In genomic region chr12:54713822-54714626, GRCm38 (mm10) we compare ENCODE assay signal across 8 mouse cellular contexts. TPM values are rescaled to one million over a fixed set of nuclear protein-coding genes. Genes with fewer than 3 reads are reported as not detected.
A peak's percentile ranks its signal among the peaks of the same experiment; 100 is the strongest.
DNase-seq lines count a peak whose midpoint lies in the region; ATAC-seq lines count a peak whose summit lies in the region.
"Not testable (repeated sequence)": the region's sequence is repeated elsewhere in the genome, so short reads cannot be mapped to it uniquely, and the experiment has no call there.

No protein-coding gene starts in this region.

- H3K27ac ChIP-seq in forebrain, embryonic 16.5 days (ENCODE audit: low read length); heart, embryonic 15.5 days; limb, embryonic 11.5 days (replicated peaks; ENCODE audit: low read depth, low read length): not testable (repeated sequence)

- DNase-seq in cerebellum, adult 11-12 months: peak; percentile 74
- DNase-seq in kidney, adult 11 months: peak; percentile 77
- DNase-seq in limb, embryonic 11.5 days (ENCODE audit: low spot score): not testable (repeated sequence)
- peak; percentile 74 for DNase-seq in lung, postnatal 25 days (ENCODE audit: low spot score)
- peak; percentile 78 for DNase-seq in thymus, postnatal 25 days

- 0% methylated on average over 4 of the region's 48 CpGs for WGBS in forebrain, embryonic 16.5 days
- WGBS in heart, embryonic 15.5 days: 0% methylated on average over 3 of the region's 48 CpGs
- 0% methylated on average over 1 of the region's 48 CpGs for WGBS in limb, embryonic 11.5 days

- H3K36me3 ChIP-seq in forebrain, embryonic 16.5 days (ENCODE audit: control insufficient read depth, insufficient read depth); heart, embryonic 15.5 days; limb, embryonic 11.5 days (ENCODE audit: control insufficient read depth, insufficient read depth, low read length): not testable (repeated sequence)

- not testable (repeated sequence) for H3K4me1 ChIP-seq in forebrain, embryonic 16.5 days (replicated peaks; ENCODE audit: control insufficient read depth, insufficient read depth, low read length); heart, embryonic 15.5 days (replicated peaks); limb, embryonic 11.5 days (ENCODE audit: control insufficient read depth, insufficient read depth, low read length)

- H3K9me3 ChIP-seq in forebrain, embryonic 16.5 days (ENCODE audit: control insufficient read depth, low read length); heart, embryonic 15.5 days (replicated peaks); limb, embryonic 11.5 days (ENCODE audit: control insufficient read depth, low read length): not testable (repeated sequence)

- peak; percentile 53 for ATAC-seq in forebrain, embryonic 16.5 days
- peak; percentile 50 for ATAC-seq in heart, embryonic 15.5 days (replicated peaks; ENCODE audit: insufficient number of reproducible peaks, insufficient read depth, low FRiP score, low read depth)
- ATAC-seq in limb, embryonic 11.5 days (ENCODE audit: insufficient number of reproducible peaks, low FRiP score, low TSS enrichment, low read depth): peak; percentile 49
- ATAC-seq in neutrophil, adult 5-6 weeks (ENCODE audit: extremely low read depth, insufficient number of reproducible peaks, low FRiP score, poor library complexity, severe bottlenecking): peak; percentile 24

- H3K27me3 ChIP-seq in forebrain, embryonic 16.5 days (replicated peaks; ENCODE audit: control insufficient read depth, insufficient read depth, low read length); heart, embryonic 15.5 days; limb, embryonic 11.5 days (ENCODE audit: control insufficient read depth, insufficient read depth, low read length): not testable (repeated sequence)

- H3K4me2 ChIP-seq in forebrain, embryonic 16.5 days (ENCODE audit: low read length); heart, embryonic 15.5 days; limb, embryonic 11.5 days (ENCODE audit: low read depth, severe bottlenecking): not testable (repeated sequence)

- H3K4me3 ChIP-seq in forebrain, embryonic 16.5 days (replicated peaks; ENCODE audit: low read length); heart, embryonic 15.5 days; limb, embryonic 11.5 days (ENCODE audit: low read depth, low read length): not testable (repeated sequence)

- H3K9ac ChIP-seq in forebrain, embryonic 16.5 days (replicated peaks; ENCODE audit: low read depth, low read length); heart, embryonic 15.5 days; limb, embryonic 11.5 days (ENCODE audit: low read length): not testable (repeated sequence)

RNA-seq across cellular contexts. Expression of gene Eapp, which starts 18.3 kb away (rescaled TPM):
- 80.3 and 85.6 TPM in 2 replicates for polyA plus RNA-seq in forebrain, embryonic 16.5 days (2015; fragmentation: Nextera tagmentation; extraction: Ambion mirVana)
- 47.8 and 50.6 TPM in 2 replicates for polyA plus RNA-seq in heart, embryonic 15.5 days (2015; fragmentation: Nextera tagmentation; extraction: Ambion mirVana)
- 68.3 and 75.7 TPM in 2 replicates for polyA plus RNA-seq in limb, embryonic 11.5 days (2014; fragmentation: Nextera tagmentation; extraction: Ambion mirVana)
- total RNA-seq in neutrophil, adult 5-6 weeks (2017): 72.9 and 117 TPM in 2 replicates

RNA-seq across cellular contexts. Expression of gene Sptssa, which starts 57.7 kb away (rescaled TPM):
- 169 and 183 TPM in 2 replicates for polyA plus RNA-seq in forebrain, embryonic 16.5 days (2015; fragmentation: Nextera tagmentation; extraction: Ambion mirVana)
- 137 and 138 TPM in 2 replicates for polyA plus RNA-seq in heart, embryonic 15.5 days (2015; fragmentation: Nextera tagmentation; extraction: Ambion mirVana)
- polyA plus RNA-seq in limb, embryonic 11.5 days (2014; fragmentation: Nextera tagmentation; extraction: Ambion mirVana): 171 and 178 TPM in 2 replicates
- total RNA-seq in neutrophil, adult 5-6 weeks (2017): 39.2 and 47.3 TPM in 2 replicates
